Mouse (Mus musculus) ovary, postnatal 10 days (tissue): ENCODE data around the gene Pkdcc.

ENCODE experiments used
- DNase-seq: peaks from one replicate; pipeline ENCODE4 v3.0.0; 2022; ENCODE audit warnings: low spot score

The Pkdcc gene

GRCm38 (mm10) chr17:83213228-83213915 lies 1.7 kb upstream of the Pkdcc start:
- no peak for DNase-seq

- no peak for DNase-seq
Measured at GRCm38 (mm10) chr17:83214161-83214592, 915 bp upstream of the Pkdcc start.

- DNase-seq: no peak
Measured at GRCm38 (mm10) chr17:83215529-83216244, 595 bp downstream of the Pkdcc start.

GRCm38 (mm10) chr17:83216251-83216919 lies 1.3 kb downstream of the Pkdcc start:
- DNase-seq: no peak

GRCm38 (mm10) chr17:83218189-83218588 lies 3.1 kb downstream of the Pkdcc start:
- DNase-seq: no peak

GRCm38 (mm10) chr17:83218722-83219121 lies 3.6 kb downstream of the Pkdcc start:
- DNase-seq: no peak

GRCm38 (mm10) chr17:83219351-83220287 lies 4.5 kb downstream of the Pkdcc start:
- no peak for DNase-seq

- no peak for DNase-seq
Measured at GRCm38 (mm10) chr17:83220954-83221538, 6.0 kb downstream of the Pkdcc start.

- no peak for DNase-seq
Measured at GRCm38 (mm10) chr17:83221611-83222500, 6.8 kb downstream of the Pkdcc start.

- no peak for DNase-seq
Measured at GRCm38 (mm10) chr17:83222705-83223104, 7.6 kb downstream of the Pkdcc start.

- DNase-seq: no peak
Measured at GRCm38 (mm10) chr17:83224451-83224971, 9.4 kb downstream of the Pkdcc start.

- no peak for DNase-seq
Measured at GRCm38 (mm10) chr17:83226395-83226986, 11.4 kb downstream of the Pkdcc start.

- no peak for DNase-seq
Measured at GRCm38 (mm10) chr17:83231357-83231756, 16.3 kb downstream of the Pkdcc start.

- DNase-seq: no peak
Measured at GRCm38 (mm10) chr17:83235227-83235626, 20.1 kb downstream of the Pkdcc start.

- DNase-seq: no peak
Measured at GRCm38 (mm10) chr17:83236202-83236601, 21.1 kb downstream of the Pkdcc start.

GRCm38 (mm10) chr17:83238123-83239058 lies 23.3 kb downstream of the Pkdcc start:
- no peak for DNase-seq

- no peak for DNase-seq
Measured at GRCm38 (mm10) chr17:83244502-83244901, 29.4 kb downstream of the Pkdcc start.

GRCm38 (mm10) chr17:83245460-83245859 lies 30.4 kb downstream of the Pkdcc start:
- DNase-seq: no peak

- DNase-seq: no peak
Measured at GRCm38 (mm10) chr17:83246090-83246489, 31.0 kb downstream of the Pkdcc start.
